Mouse (Mus musculus) layer of hippocampus, adult 18-20 months (tissue): ENCODE results near the gene Krt90. TPM values are rescaled to one million over a fixed set of nuclear protein-coding genes. Genes with fewer than 3 reads are reported as not detected.

ENCODE experiments used
- DNase-seq, 2 experiments: peaks; one replicate each; pipeline ENCODE4 v3.0.0; 2022; ENCODE audit warnings: low spot score in 2 of 2
- long read RNA-seq: library from polyadenylated mRNA; stranded (forward); transcript quantifications from one replicate; pipeline ENCODE4 v2.0.0, GENCODE M21; 2021
- total RNA-seq, 2 experiments: library from RNA; stranded (reverse); gene quantifications; 2 replicates each; pipeline ENCODE4 v1.2.3; 2021

Gene Krt90
- total RNA-seq: not detected
- long read RNA-seq: 0 reads

GRCm38 (mm10) chr15:101562850-101563249, at the start of gene Krt90:
Gene Krt90 (minus strand): TSS chr15:101562950.
- DNase-seq: no peak

- DNase-seq: no peak
Measured at GRCm38 (mm10) chr15:101599123-101599522, 36.4 kb upstream of the Krt90 start.

- DNase-seq: no peak
Measured at GRCm38 (mm10) chr15:101588216-101588615, 25.5 kb upstream of the Krt90 start.

- peak in 1 of 2 experiments; percentile 25 for DNase-seq
Measured at GRCm38 (mm10) chr15:101584456-101584855, 21.7 kb upstream of the Krt90 start.

- DNase-seq: no peak
Measured at GRCm38 (mm10) chr15:101583211-101583965, 20.6 kb upstream of the Krt90 start.

- no peak for DNase-seq
Measured at GRCm38 (mm10) chr15:101581701-101582100, 19.0 kb upstream of the Krt90 start.

- DNase-seq: no peak
Measured at GRCm38 (mm10) chr15:101575506-101575905, 12.8 kb upstream of the Krt90 start.

GRCm38 (mm10) chr15:101573796-101574345, 11.1 kb upstream of the Krt90 start, which contains the start of gene Krt75:
Gene Krt75 (minus strand): TSS chr15:101573904.
- no peak for DNase-seq

GRCm38 (mm10) chr15:101567780-101568179, 5.0 kb upstream of the Krt90 start:
- no peak for DNase-seq

- peak in 1 of 2 experiments; percentile 59 for DNase-seq
Measured at GRCm38 (mm10) chr15:101558034-101558646, 4.6 kb downstream of the Krt90 start.

- no peak for DNase-seq
Measured at GRCm38 (mm10) chr15:101553169-101553568, 9.6 kb downstream of the Krt90 start.

- DNase-seq: peak in 1 of 2 experiments; percentile 41
Measured at GRCm38 (mm10) chr15:101552188-101552587, 10.6 kb downstream of the Krt90 start.

- no peak for DNase-seq
Measured at GRCm38 (mm10) chr15:101550567-101550966, 12.2 kb downstream of the Krt90 start, which contains the start of gene Krt82. Gene Krt82 (minus strand): TSS chr15:101550667.

GRCm38 (mm10) chr15:101544478-101544877, 18.3 kb downstream of the Krt90 start:
- DNase-seq: no peak

GRCm38 (mm10) chr15:101542543-101542942, 20.2 kb downstream of the Krt90 start:
- DNase-seq: no peak

- no peak for DNase-seq
Measured at GRCm38 (mm10) chr15:101538580-101538900, 24.2 kb downstream of the Krt90 start.

GRCm38 (mm10) chr15:101537864-101538579, 24.7 kb downstream of the Krt90 start:
- DNase-seq: no peak

- peak in 1 of 2 experiments; percentile 31 for DNase-seq
Measured at GRCm38 (mm10) chr15:101536054-101536850, 26.5 kb downstream of the Krt90 start.

GRCm38 (mm10) chr15:101532720-101533119, 30.0 kb downstream of the Krt90 start, which contains the start of gene Krt84:
Gene Krt84 (minus strand): TSS chr15:101532820.
- DNase-seq: no peak

GRCm38 (mm10) chr15:101522556-101523232, 40.1 kb downstream of the Krt90 start:
- DNase-seq: no peak
